Mouse (Mus musculus): ENCODE data around the gene Pcbp2. TPM values are rescaled to one million over a fixed set of nuclear protein-coding genes. Genes with fewer than 3 reads are reported as not detected.

Pcbp2 gene
- polyA plus RNA-seq, 1 experiment from 2014 or later: 166 TPM

- 96% methylated on average over 3 of the region's 3 CpGs for WGBS
- H3K27ac ChIP-seq: no peak overlapping the region
- no peak for DNase-seq (ENCODE audit: low spot score)
- no peaks in the 10 kb centered on the region for H3K27me3 ChIP-seq (ENCODE audit: insufficient read depth, poor library complexity, severe bottlenecking)
- H3K9me3 ChIP-seq: no peaks in the 10 kb centered on the region
- no peaks in the 10 kb centered on the region for H3K4me1 ChIP-seq (replicated peaks)
- H3K4me3 ChIP-seq: no peak overlapping the region
- H3K36me3 ChIP-seq: peaks cover 78% of the 10 kb centered on the region
These were observed 77.1 kb downstream of the Pcbp2 start for GRCm38 (mm10) chr15:102547478-102547877.

Other genes starting within 250 kb of the Pcbp2 start
- 0.31 and 0.90 TPM in 2 replicates for gene Itgb7, start 238.6 kb upstream of the Pcbp2 start, polyA plus RNA-seq (2016; fragmentation: Nextera tagmentation; extraction: Ambion mirVana)
- 22.1 and 24.5 TPM in 2 replicates for gene Rarg, start 213.0 kb upstream of the Pcbp2 start, polyA plus RNA-seq (2016; fragmentation: Nextera tagmentation; extraction: Ambion mirVana)
- gene Gm9918, start 200.0 kb upstream of the Pcbp2 start, polyA plus RNA-seq (2016; fragmentation: Nextera tagmentation; extraction: Ambion mirVana): 0.26 and 0.35 TPM in 2 replicates
- gene Mfsd5, start 191.1 kb upstream of the Pcbp2 start, polyA plus RNA-seq (2016; fragmentation: Nextera tagmentation; extraction: Ambion mirVana): 61.5 and 66.1 TPM in 2 replicates
- gene Espl1, start 174.3 kb upstream of the Pcbp2 start, polyA plus RNA-seq (2016; fragmentation: Nextera tagmentation; extraction: Ambion mirVana): 42.6 and 52.2 TPM in 2 replicates
- 331 and 368 TPM in 2 replicates for gene Pfdn5, start 144.4 kb upstream of the Pcbp2 start, polyA plus RNA-seq (2016; fragmentation: Nextera tagmentation; extraction: Ambion mirVana)
- 119 and 120 TPM in 2 replicates for gene Myg1, start 138.8 kb upstream of the Pcbp2 start, polyA plus RNA-seq (2016; fragmentation: Nextera tagmentation; extraction: Ambion mirVana)
- gene Aaas, start 119.8 kb upstream of the Pcbp2 start, polyA plus RNA-seq (2016; fragmentation: Nextera tagmentation; extraction: Ambion mirVana): 102 and 122 TPM in 2 replicates
- gene Sp7, start 103.4 kb upstream of the Pcbp2 start, polyA plus RNA-seq (2016; fragmentation: Nextera tagmentation; extraction: Ambion mirVana): 1.0 and 1.2 TPM in 2 replicates
- 6.1 and 9.3 TPM in 2 replicates for gene Sp1, start 64.4 kb upstream of the Pcbp2 start, polyA plus RNA-seq (2016; fragmentation: Nextera tagmentation; extraction: Ambion mirVana)
- gene Amhr2, start 25.2 kb upstream of the Pcbp2 start, polyA plus RNA-seq (2016; fragmentation: Nextera tagmentation; extraction: Ambion mirVana): 0.17 and 0.18 TPM in 2 replicates
- 84.3 and 98.2 TPM in 2 replicates for gene Prr13, start 11.5 kb upstream of the Pcbp2 start, polyA plus RNA-seq (2016; fragmentation: Nextera tagmentation; extraction: Ambion mirVana)
- gene Gm10337, start 33.2 kb downstream of the Pcbp2 start, polyA plus RNA-seq (2016; fragmentation: Nextera tagmentation; extraction: Ambion mirVana): 3.9 and 11.3 TPM in 2 replicates
- 27.1 and 35.2 TPM in 2 replicates for gene Map3k12, start 46.5 kb downstream of the Pcbp2 start, polyA plus RNA-seq (2016; fragmentation: Nextera tagmentation; extraction: Ambion mirVana)
- gene Tarbp2, start 47.7 kb downstream of the Pcbp2 start, polyA plus RNA-seq (2016; fragmentation: Nextera tagmentation; extraction: Ambion mirVana): 132 and 135 TPM in 2 replicates
- 1.5 and 2.4 TPM in 2 replicates for gene Npff, start 54.4 kb downstream of the Pcbp2 start, polyA plus RNA-seq (2016; fragmentation: Nextera tagmentation; extraction: Ambion mirVana)
- gene Gm28047, start 154.5 kb downstream of the Pcbp2 start, polyA plus RNA-seq (2016; fragmentation: Nextera tagmentation; extraction: Ambion mirVana): not detected in 2 replicates
- 17.5 and 20.4 TPM in 2 replicates for gene Atf7, start 154.9 kb downstream of the Pcbp2 start, polyA plus RNA-seq (2016; fragmentation: Nextera tagmentation; extraction: Ambion mirVana)
- 63.3 and 73.4 TPM in 2 replicates for gene Atp5g2, start 201.8 kb downstream of the Pcbp2 start, polyA plus RNA-seq (2016; fragmentation: Nextera tagmentation; extraction: Ambion mirVana)

Data from hindbrain, embryonic 10.5 days (tissue).